Mouse (Mus musculus) adrenal gland, postnatal 4 days (tissue): ENCODE results near the gene Bach2. TPM values are rescaled to one million over a fixed set of nuclear protein-coding genes. Genes with fewer than 3 reads are reported as not detected.

Experiments
- DNase-seq, 2 experiments: peaks; one replicate each; pipeline ENCODE4 v3.0.0; 2021 to 2022; ENCODE audit warnings: low spot score in 2 of 2, mixed read lengths in 2 of 2
- total RNA-seq, 2 experiments: library from RNA; stranded (reverse); gene quantifications; 2 replicates each; pipeline ENCODE4 v1.2.3; 2021

Bach2 gene
- total RNA-seq, 2 experiments from 2014 or later: 14.1 to 14.4 TPM

DNA sequence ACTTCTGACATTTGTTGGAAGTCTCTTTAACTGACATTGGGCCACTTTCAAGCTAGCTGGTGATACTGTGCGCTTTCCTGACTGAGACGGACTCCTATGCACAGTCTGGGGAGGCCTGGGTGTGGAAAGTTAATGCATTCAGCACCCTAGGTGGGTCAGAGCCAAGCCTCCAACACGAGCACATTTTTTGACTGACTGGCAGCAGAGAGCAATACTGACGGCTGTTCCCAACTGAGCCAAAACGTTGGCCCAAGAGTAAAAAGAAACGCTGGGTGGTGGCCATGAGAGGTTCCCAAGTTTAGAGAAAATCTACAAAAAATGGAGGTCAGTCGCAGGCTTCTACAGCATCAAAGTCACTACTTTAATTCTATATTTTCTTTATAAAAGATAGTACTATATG lies 272.3 kb downstream of the Bach2 start:
- no peak for DNase-seq

GRCm38 (mm10) chr4:32516126-32516525 lies 277.5 kb downstream of the Bach2 start:
- DNase-seq: no peak

DNA sequence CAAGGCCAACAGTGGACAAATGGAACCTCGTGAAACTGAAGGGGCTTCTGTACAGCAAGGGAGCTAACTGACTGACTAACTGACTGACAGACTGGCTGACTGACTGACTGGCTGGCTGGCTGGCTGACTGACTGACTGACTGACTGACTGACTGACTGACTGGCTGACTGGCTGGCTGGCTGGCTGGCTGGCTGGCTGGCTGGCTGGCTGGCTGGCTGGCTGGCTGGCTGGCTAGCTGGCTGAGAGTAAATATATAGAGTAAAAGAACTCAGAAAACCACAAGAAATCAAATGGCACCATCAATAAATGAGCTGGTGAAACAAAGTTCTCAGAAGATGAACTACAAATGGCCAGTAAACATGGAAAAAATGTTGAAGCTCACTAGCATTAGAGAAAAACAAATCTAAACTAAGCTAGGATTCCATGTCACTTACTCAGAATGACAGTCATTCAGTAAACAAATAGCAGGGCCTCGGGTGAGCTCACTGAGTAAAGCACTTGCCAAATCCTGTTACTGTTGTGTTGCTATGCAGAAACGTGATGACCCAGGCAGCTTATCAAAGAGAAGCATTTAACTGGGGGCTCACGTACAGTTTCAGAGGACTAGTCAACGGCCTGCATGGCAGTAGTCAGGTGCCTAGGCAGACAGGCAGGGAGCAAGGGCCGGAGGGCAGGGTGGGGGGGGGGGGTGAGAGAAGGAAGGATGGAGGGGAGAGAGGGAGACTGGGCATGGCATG lies 280.4 kb downstream of the Bach2 start:
- DNase-seq: no peak

- DNase-seq: no peak
These were observed 282.2 kb downstream of the Bach2 start for GRCm38 (mm10) chr4:32520628-32521360.

DNA sequence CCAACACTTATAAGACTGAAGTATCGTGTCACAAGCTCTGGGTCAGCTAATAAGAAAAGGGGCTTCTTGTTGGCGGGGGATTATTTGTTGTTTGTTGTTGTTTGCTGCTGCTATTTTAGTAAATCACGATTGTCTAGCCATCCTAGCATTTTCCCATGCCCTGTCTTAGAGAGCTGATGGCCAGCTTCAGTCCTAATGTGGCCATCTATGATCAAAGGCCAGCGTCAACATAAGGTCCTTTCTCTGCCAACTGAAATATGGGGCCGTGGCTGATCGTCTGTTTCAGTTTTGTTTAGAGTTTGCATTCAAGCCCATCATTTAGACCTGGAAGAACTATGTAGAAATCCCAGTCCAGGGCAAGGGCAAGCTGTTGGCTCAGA lies 282.7 kb downstream of the Bach2 start:
- no peak for DNase-seq

DNA sequence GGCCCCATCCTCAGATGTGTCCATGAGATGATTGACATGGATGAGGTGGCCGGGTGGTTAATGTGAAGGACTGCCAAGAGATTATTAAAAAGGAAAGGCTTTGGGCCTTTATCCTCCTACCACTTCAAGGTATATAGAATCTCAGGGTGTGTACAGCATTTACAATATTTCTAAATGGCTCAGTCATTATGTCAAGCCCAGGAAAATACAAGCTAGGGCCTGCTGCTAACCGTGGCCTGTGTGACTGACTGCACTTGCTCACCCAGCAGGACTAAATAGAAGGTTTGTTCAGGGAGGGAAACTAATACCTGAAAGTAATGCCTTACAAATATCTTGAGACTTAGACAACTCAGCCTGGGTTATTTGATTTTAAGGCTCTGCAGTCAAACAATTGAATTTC lies 283.4 kb downstream of the Bach2 start:
- DNase-seq: no peak

- DNase-seq: no peak
These were observed 285.7 kb downstream of the Bach2 start for GRCm38 (mm10) chr4:32524282-32524681.

DNA sequence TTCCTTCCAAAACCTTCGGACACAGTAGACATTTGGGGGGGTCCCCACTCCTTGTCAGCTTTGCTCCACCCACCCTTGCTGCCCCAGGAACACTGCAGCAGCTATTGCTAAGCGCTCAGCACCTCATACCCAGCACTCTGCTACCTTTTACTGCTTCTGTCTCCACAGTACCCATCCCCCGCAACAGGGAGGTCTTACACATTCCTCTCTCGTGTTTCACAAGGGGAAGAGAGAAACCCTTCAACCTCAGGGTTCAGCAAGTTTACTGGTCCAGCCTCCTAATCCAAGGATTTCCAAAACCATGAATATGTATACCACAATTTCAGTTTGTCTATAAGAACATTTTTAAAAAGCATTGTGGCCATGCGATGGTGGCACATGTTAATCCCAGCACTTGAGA lies 286.4 kb downstream of the Bach2 start:
- no peak for DNase-seq

GRCm38 (mm10) chr4:32526228-32526836 lies 287.7 kb downstream of the Bach2 start:
- no peak for DNase-seq

GRCm38 (mm10) chr4:32529443-32529995 lies 290.9 kb downstream of the Bach2 start:
- DNase-seq: no peak

DNA sequence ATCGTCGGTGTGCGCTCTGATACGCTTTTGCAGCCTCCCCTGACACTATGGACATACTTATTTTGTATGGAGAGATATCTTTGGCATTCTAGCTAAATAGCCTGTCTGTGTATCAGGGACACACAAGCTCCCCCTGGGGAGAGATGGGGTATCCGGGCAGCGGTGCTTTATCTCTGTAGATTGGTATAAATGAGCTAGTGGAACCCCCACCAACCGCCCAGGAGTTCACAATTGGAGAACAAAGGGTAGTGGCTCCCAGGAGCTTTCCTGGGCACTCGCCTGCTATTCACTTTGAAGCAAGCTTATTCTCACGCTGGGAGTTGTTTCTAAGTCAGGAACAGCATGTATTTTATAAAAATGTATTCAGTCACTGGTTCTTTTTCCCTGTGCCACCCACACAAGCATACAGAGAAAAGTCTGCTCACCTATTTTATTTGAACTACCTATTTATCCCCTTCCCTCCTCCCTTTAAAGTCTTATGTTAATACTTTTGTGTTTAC lies 291.9 kb downstream of the Bach2 start:
- DNase-seq: no peak

DNA sequence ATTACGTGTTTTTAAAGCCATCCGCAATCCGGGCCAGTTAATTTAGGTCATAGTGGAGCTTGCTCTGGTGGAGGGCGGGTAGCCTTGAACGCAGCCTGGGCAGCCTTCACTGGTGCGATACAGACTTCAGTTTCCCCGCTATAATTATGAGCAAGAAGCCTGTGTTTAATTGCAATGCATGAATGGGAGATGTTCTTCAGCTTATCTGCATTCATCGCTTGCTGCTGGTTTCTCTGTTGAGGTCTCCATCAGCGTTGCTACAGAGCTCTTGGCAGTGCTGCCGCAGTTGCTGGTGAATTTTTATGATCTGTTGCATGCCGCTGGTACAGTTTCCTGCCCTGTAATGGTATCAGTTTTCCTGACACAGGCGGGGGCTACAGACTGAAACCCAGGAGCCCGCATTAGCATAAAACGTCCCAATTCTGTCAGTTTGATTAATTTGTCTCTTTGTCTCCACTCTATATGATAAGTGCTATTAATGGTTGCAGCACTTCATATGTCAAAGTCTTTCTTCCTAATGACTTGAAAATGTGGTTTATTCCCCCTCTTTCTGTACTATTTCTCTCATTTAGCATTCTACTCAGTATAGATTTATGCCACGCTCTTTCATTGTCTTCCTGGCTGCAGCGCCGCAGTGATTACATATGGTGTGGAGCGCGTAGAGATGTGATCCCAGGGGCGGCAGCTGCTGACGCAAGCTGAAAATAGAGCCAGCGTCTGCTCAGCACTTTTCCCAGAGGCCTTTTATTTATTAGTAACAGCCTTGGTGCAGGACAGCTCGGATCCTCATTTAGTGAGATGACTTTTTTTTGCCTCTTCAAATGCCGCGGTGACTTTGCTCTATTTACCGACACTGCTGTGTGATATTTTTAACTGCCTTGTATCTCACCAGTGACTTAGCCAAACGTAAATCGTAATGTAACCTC lies 292.6 kb downstream of the Bach2 start:
- no peak for DNase-seq

- DNase-seq: no peak
These were observed 293.5 kb downstream of the Bach2 start for GRCm38 (mm10) chr4:32532079-32532478.

GRCm38 (mm10) chr4:32533735-32534134 lies 295.1 kb downstream of the Bach2 start:
- DNase-seq: no peak

DNA sequence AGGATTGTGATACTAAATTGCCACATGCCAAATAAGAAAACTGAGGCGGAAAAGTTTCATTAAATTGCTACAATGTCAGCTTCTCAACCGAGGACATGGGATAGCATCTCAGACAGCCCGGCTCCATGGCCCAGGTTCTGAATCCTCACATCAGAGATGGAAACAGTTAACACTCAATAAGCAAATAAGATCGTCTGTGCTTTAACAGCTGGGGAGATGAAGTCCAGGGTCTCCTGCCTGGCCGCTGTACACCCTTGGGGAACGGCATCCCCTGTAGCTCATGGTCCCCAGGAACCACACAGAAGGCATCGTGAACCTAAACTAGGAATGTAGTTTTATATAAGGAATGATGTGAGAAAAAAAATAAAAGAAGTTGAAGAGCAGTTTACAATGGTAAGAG lies 297.0 kb downstream of the Bach2 start:
- DNase-seq: no peak

- DNase-seq: no peak
These were observed 298.4 kb downstream of the Bach2 start for GRCm38 (mm10) chr4:32536870-32537508.

- DNase-seq: no peak
These were observed 299.5 kb downstream of the Bach2 start for GRCm38 (mm10) chr4:32538088-32538487.

GRCm38 (mm10) chr4:32538488-32538887 lies 299.9 kb downstream of the Bach2 start:
- no peak for DNase-seq

DNA sequence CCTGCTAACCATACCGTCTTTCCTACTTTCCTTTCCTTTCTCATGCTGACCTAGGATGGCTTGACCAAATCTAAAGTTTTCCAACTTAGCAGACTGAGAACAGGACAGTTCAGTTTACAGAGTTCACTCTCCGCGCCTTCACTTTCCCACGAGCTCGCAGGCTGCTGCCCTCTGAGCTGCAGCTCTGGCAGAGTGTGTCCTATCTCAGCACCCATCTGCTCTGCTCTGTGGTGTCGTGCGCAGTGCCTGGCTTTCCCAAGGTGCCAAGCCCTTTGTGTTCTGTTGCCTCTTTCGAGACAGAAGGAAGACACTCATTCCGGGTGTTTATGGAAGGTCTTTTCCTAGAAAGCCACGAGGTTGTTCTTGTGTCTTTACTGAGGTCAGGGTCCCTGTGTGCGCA lies 300.4 kb downstream of the Bach2 start:
- no peak for DNase-seq

GRCm38 (mm10) chr4:32544821-32545545 lies 306.4 kb downstream of the Bach2 start:
- DNase-seq: no peak
